Mouse (Mus musculus) midbrain, embryonic 14.5 days (tissue): Measurements from ENCODE around the gene Neurod6. TPM values are rescaled to one million over a fixed set of nuclear protein-coding genes. Genes with fewer than 3 reads are reported as not detected.

Source experiments
- ATAC-seq: fragments of 200-750 bp; cut with Nextera tagmentation; 2 replicates; pipeline ENCODE4 v1.8.0; 2017; ENCODE audit warnings: moderate number of reproducible peaks, moderate library complexity; ENCODE audit not compliant: low FRiP score, low TSS enrichment
- DNase-seq: peaks from one replicate; pipeline ENCODE4 v3.0.0-alpha.2; 2015
- H3K27ac ChIP-seq: fragments of 300-500 bp; sonication (generic); replicated peaks from 2 replicates; pipeline ENCODE4 v1.5.1; 2014; ENCODE audit warnings: mild to moderate bottlenecking, low read depth, low read length, moderate library complexity
- H3K27me3 ChIP-seq: fragments of 300-500 bp; sonication (generic); 2 replicates; pipeline ENCODE4 v1.6.1; 2014; ENCODE audit warnings: low read length, control low read depth, mixed read lengths; ENCODE audit not compliant: control insufficient read depth, insufficient read depth
- H3K36me3 ChIP-seq: fragments of 300-500 bp; sonication (generic); 2 replicates; pipeline ENCODE4 v1.6.1; 2014; ENCODE audit warnings: low read length, control low read depth; ENCODE audit not compliant: control insufficient read depth, insufficient read depth
- H3K4me1 ChIP-seq: fragments of 300-500 bp; sonication (generic); 2 replicates; pipeline ENCODE4 v1.6.1; 2014; ENCODE audit warnings: mild to moderate bottlenecking, antibody characterized with exemption, low read length, control low read depth; ENCODE audit not compliant: control insufficient read depth, insufficient read depth
- H3K4me2 ChIP-seq: fragments of 300-500 bp; sonication (generic); 2 replicates; pipeline ENCODE4 v1.6.1; 2014; ENCODE audit warnings: mild to moderate bottlenecking, low read length, moderate library complexity
- H3K4me3 ChIP-seq: fragments of 300-500 bp; sonication (generic); replicated peaks from 2 replicates; pipeline ENCODE4 v1.5.1; 2014; ENCODE audit warnings: low read depth, low read length
- H3K9ac ChIP-seq: fragments of 300-500 bp; sonication (generic); replicated peaks from 2 replicates; pipeline ENCODE4 v1.6.1; 2014; ENCODE audit warnings: mild to moderate bottlenecking, low read length, moderate library complexity
- H3K9me3 ChIP-seq: fragments of 300-500 bp; sonication (generic); 2 replicates; pipeline ENCODE4 v1.6.1; 2016; ENCODE audit warnings: low read length, control low read depth, mixed read lengths; ENCODE audit not compliant: control insufficient read depth
- WGBS: fragments of 180-500 bp; shearing (Covaris S2); extraction: QIAGEN DNeasy Blood & Tissue Kit; methylation state at CpG from one replicate; pipeline ENCODE4 v1.1.7; 2014; 5-methylcytosine and 5-hydroxymethylcytosine counted together
- polyA plus RNA-seq: library from polyadenylated mRNA; unstranded; fragments of >200 nt; fragmentation: Nextera tagmentation; extraction: Ambion mirVana; gene quantifications from 2 replicates; pipeline ENCODE4 v1.2.1, GENCODE M21; 2014

Gene Neurod6
- polyA plus RNA-seq, 1 experiment from 2014 or later = 21.9 TPM

GRCm38 (mm10) chr6:55649996-55650395 is 31.1 kb downstream of the Neurod6 start:
- no peaks in the 10 kb centered on the region for H3K27me3 ChIP-seq
- H3K4me1 ChIP-seq = peaks cover 28% of the 10 kb centered on the region
- 58% methylated on average over 3 of the region's 3 CpGs for WGBS
- no peaks in the 10 kb centered on the region for H3K9me3 ChIP-seq
- no peak overlapping the region for H3K9ac ChIP-seq
- no peak overlapping the region for H3K4me2 ChIP-seq
- no peak overlapping the region for H3K4me3 ChIP-seq
- H3K36me3 ChIP-seq = no peaks in the 10 kb centered on the region
- ATAC-seq = no peak
- peak; percentile 56 for DNase-seq
- no peak overlapping the region for H3K27ac ChIP-seq

GRCm38 (mm10) chr6:55649581-55649980 is 31.5 kb downstream of the Neurod6 start:
- no peak for ATAC-seq
- Histone ChIP-seq H3K36me3 (no peaks in the 10 kb centered on the region), H3K27ac (no peak overlapping the region), H3K27me3 (no peaks in the 10 kb centered on the region), H3K9me3 (no peaks in the 10 kb centered on the region), H3K4me2 (no peak overlapping the region), H3K4me1 (peaks cover 28% of the 10 kb centered on the region), H3K4me3 (no peak overlapping the region), H3K9ac (no peak overlapping the region)
- 78% methylated on average over 8 of the region's 8 CpGs for WGBS
- DNase-seq = no peak

- Histone ChIP-seq H3K9me3 (no peaks in the 10 kb centered on the region), H3K27ac (no peak overlapping the region), H3K27me3 (no peaks in the 10 kb centered on the region), H3K4me2 (no peak overlapping the region), H3K4me3 (no peak overlapping the region), H3K36me3 (no peaks in the 10 kb centered on the region), H3K4me1 (peaks cover 28% of the 10 kb centered on the region), H3K9ac (no peak overlapping the region)
- DNase-seq = no peak
- no peak for ATAC-seq
- WGBS = 54% methylated on average over 3 of the region's 3 CpGs
Measured at GRCm38 (mm10) chr6:55648886-55649285, 32.2 kb downstream of the Neurod6 start.

GRCm38 (mm10) chr6:55647771-55648280 is 33.2 kb downstream of the Neurod6 start:
- DNase-seq (peak; percentile 17), ATAC-seq (no peak)
- Histone ChIP-seq H3K27me3 (no peaks in the 10 kb centered on the region), H3K36me3 (no peaks in the 10 kb centered on the region), H3K4me1 (peaks cover 28% of the 10 kb centered on the region), H3K9me3 (no peaks in the 10 kb centered on the region), H3K9ac (no peak overlapping the region), H3K27ac (peak overlapping the region; percentile 17; the same call in 1 of the 2 replicates), H3K4me3 (no peak overlapping the region), H3K4me2 (no peak overlapping the region)
- WGBS = 42% methylated on average over 8 of the region's 8 CpGs

- DNase-seq (peak; percentile 24), ATAC-seq (no peak)
- no peak overlapping the region for H3K4me3 ChIP-seq
- H3K4me2 ChIP-seq = peak overlapping the region; percentile 13; the same call in 1 of the 2 replicates
- peaks cover 28% of the 10 kb centered on the region for H3K4me1 ChIP-seq
- H3K9me3 ChIP-seq = no peaks in the 10 kb centered on the region
- 33% methylated on average over 9 of the region's 9 CpGs for WGBS
- 0 out of 2 replicates have a peak overlapping the region, but pooled peaks have one; percentile 26 for H3K27ac ChIP-seq
- H3K27me3 ChIP-seq = no peaks in the 10 kb centered on the region
- H3K9ac ChIP-seq = no peak overlapping the region
- H3K36me3 ChIP-seq = no peaks in the 10 kb centered on the region
Measured at GRCm38 (mm10) chr6:55646824-55647560, 34.1 kb downstream of the Neurod6 start.

GRCm38 (mm10) chr6:55646111-55646823 is 34.8 kb downstream of the Neurod6 start:
- Histone ChIP-seq H3K27ac (no peak overlapping the region), H3K36me3 (no peaks in the 10 kb centered on the region), H3K4me3 (no peak overlapping the region), H3K4me2 (peak overlapping the region; percentile 13; the same call in 1 of the 2 replicates), H3K4me1 (peaks cover 28% of the 10 kb centered on the region), H3K9ac (no peak overlapping the region), H3K9me3 (no peaks in the 10 kb centered on the region), H3K27me3 (no peaks in the 10 kb centered on the region)
- WGBS = 42% methylated on average over 14 of the region's 14 CpGs
- DNase-seq (peak; percentile 48), ATAC-seq (peak; percentile 31; the same call in 1 of the 2 replicates)

GRCm38 (mm10) chr6:55634662-55635061 is 46.4 kb downstream of the Neurod6 start:
- no peaks in the 10 kb centered on the region for H3K36me3 ChIP-seq
- H3K4me2 ChIP-seq = no peak overlapping the region
- H3K9me3 ChIP-seq = no peaks in the 10 kb centered on the region
- WGBS = 83% methylated on average over 1 of the region's 1 CpGs
- H3K4me3 ChIP-seq = no peak overlapping the region
- ATAC-seq (no peak), DNase-seq (no peak)
- H3K27ac ChIP-seq = no peak overlapping the region
- H3K4me1 ChIP-seq = no peaks in the 10 kb centered on the region
- no peak overlapping the region for H3K9ac ChIP-seq
- H3K27me3 ChIP-seq = no peaks in the 10 kb centered on the region
